Mouse (Mus musculus) CD4-positive, CD25-positive, alpha-beta regulatory T cell, adult 9 weeks (primary cell): ENCODE measurements around the gene Gm3371. TPM values are rescaled to one million over a fixed set of nuclear protein-coding genes. Genes with fewer than 3 reads are reported as not detected.

Source experiments
- polyA plus RNA-seq: library from polyadenylated mRNA; unstranded; fragments of 100-300 nt; shearing (Covaris generic); gene quantifications from one replicate; pipeline ENCODE4 v1.2.1, GENCODE M21; 2017

The Gm3371 gene
- not detected for polyA plus RNA-seq

GRCm38 (mm10) chr14:44410588-44410987 is at the start of gene Gm3371:
TSS of gene Gm3371 (minus strand) at chr14:44410688.

GRCm38 (mm10) chr14:44433335-44433734 is 22.8 kb upstream of the Gm3371 start, which contains the start of gene Gm8232:
TSS of gene Gm8232 (plus strand) at chr14:44433635.

GRCm38 (mm10) chr14:44365057-44365456 is 45.4 kb downstream of the Gm3371 start, which contains the start of gene Gm8229:
TSS of gene Gm8229 (plus strand) at chr14:44365357.

Other genes starting within 250 kb of the Gm3371 start
- gene Gm8212, start 213.0 kb downstream of the Gm3371 start, polyA plus RNA-seq, result not detected
- gene 4930503E14Rik, start 197.4 kb downstream of the Gm3371 start, polyA plus RNA-seq, result not detected
- gene Gm8220, start 125.1 kb downstream of the Gm3371 start, polyA plus RNA-seq, result not detected
- not detected for gene Gm5930, start 72.1 kb downstream of the Gm3371 start, polyA plus RNA-seq
- gene Gm8229, start 45.3 kb downstream of the Gm3371 start, polyA plus RNA-seq, result not detected
- gene Gm8232, start 22.9 kb upstream of the Gm3371 start, polyA plus RNA-seq, result not detected
- gene BC061237, start 81.8 kb upstream of the Gm3371 start, polyA plus RNA-seq, result not detected
- gene Gm17093, start 107.6 kb upstream of the Gm3371 start, polyA plus RNA-seq, result not detected
- gene Gm8247, start 172.5 kb upstream of the Gm3371 start, polyA plus RNA-seq, result not detected
- gene Gm5624, start 217.2 kb upstream of the Gm3371 start, polyA plus RNA-seq, result not detected